Mouse (Mus musculus) adrenal gland, adult 8-10 months (tissue): ENCODE measurements around the gene Gtf2h4. TPM values are rescaled to one million over a fixed set of nuclear protein-coding genes. Genes with fewer than 3 reads are reported as not detected.

Experiments used
- DNase-seq: peaks from one replicate; pipeline ENCODE4 v3.0.0; 2022
- total RNA-seq, 4 experiments: library from RNA; stranded (reverse); gene quantifications; 2 replicates each; pipeline ENCODE4 v1.2.4; 2022

Gtf2h4 gene
- 10 to 100 TPM; 23.5 to 30.6 (median 24.6) TPM for total RNA-seq

- DNase-seq = peak; percentile 89
These were observed at the start of gene Gtf2h4 for GRCm38 (mm10) chr17:35673416-35674035. Gtf2h4 (minus strand) TSS chr17:35673739.

GRCm38 (mm10) chr17:35721676-35722075 lies 48.1 kb upstream of the Gtf2h4 start:
- DNase-seq = no peak

GRCm38 (mm10) chr17:35720340-35720727 lies 46.8 kb upstream of the Gtf2h4 start:
- DNase-seq = no peak

GRCm38 (mm10) chr17:35719616-35720339 lies 46.2 kb upstream of the Gtf2h4 start:
- no peak for DNase-seq

GRCm38 (mm10) chr17:35717080-35717479 lies 43.5 kb upstream of the Gtf2h4 start:
- no peak for DNase-seq

- no peak for DNase-seq
These were observed 42.6 kb upstream of the Gtf2h4 start for GRCm38 (mm10) chr17:35716114-35716513.

GRCm38 (mm10) chr17:35710705-35711347 lies 37.3 kb upstream of the Gtf2h4 start:
- peak; percentile 40 for DNase-seq

- DNase-seq = no peak
These were observed 35.1 kb upstream of the Gtf2h4 start for GRCm38 (mm10) chr17:35708611-35709010.

- peak; percentile 56 for DNase-seq
These were observed 34.4 kb upstream of the Gtf2h4 start for GRCm38 (mm10) chr17:35707929-35708328.

GRCm38 (mm10) chr17:35705836-35706235 lies 32.3 kb upstream of the Gtf2h4 start:
- no peak for DNase-seq

- no peak for DNase-seq
These were observed 31.3 kb upstream of the Gtf2h4 start, which contains the start of gene Ddr1 for GRCm38 (mm10) chr17:35704621-35705464. Ddr1 (minus strand) TSS chr17:35704621.

- DNase-seq = no peak
These were observed 30.3 kb upstream of the Gtf2h4 start for GRCm38 (mm10) chr17:35703751-35704271.

- DNase-seq = no peak
These were observed 29.5 kb upstream of the Gtf2h4 start for GRCm38 (mm10) chr17:35703065-35703464.

- no peak for DNase-seq
These were observed 29.1 kb upstream of the Gtf2h4 start for GRCm38 (mm10) chr17:35702605-35703004.

GRCm38 (mm10) chr17:35701978-35702461 lies 28.5 kb upstream of the Gtf2h4 start:
- peak; percentile 25 for DNase-seq

- no peak for DNase-seq
These were observed 27.9 kb upstream of the Gtf2h4 start for GRCm38 (mm10) chr17:35701203-35701977.

GRCm38 (mm10) chr17:35700371-35700961 lies 26.9 kb upstream of the Gtf2h4 start:
- peak; percentile 56 for DNase-seq

GRCm38 (mm10) chr17:35699919-35700318 lies 26.4 kb upstream of the Gtf2h4 start:
- DNase-seq = peak; percentile 81

GRCm38 (mm10) chr17:35698501-35698883 lies 25.0 kb upstream of the Gtf2h4 start:
- DNase-seq = no peak

GRCm38 (mm10) chr17:35697759-35698500 lies 24.4 kb upstream of the Gtf2h4 start:
- DNase-seq = peak; percentile 67
